Mouse (Mus musculus): ENCODE data around the gene Tnrc6c. TPM values are rescaled to one million over a fixed set of nuclear protein-coding genes. Genes with fewer than 3 reads are reported as not detected.

Gene Tnrc6c
- polyA plus RNA-seq, 1 experiment from 2014 or later, result 31.7 TPM

GRCm38 (mm10) chr11:117639331-117639970 is 14.6 kb upstream of the Tnrc6c start:
- Histone ChIP-seq H3K36me3 (no peaks in the 10 kb centered on the region), H3K27me3 (no peaks in the 10 kb centered on the region), H3K4me3 (replicated peaks) (no peak overlapping the region), H3K4me1 (replicated peaks) (peaks cover 27% of the 10 kb centered on the region), H3K4me2 (replicated peaks) (no peak overlapping the region), H3K9me3 (no peaks in the 10 kb centered on the region), H3K27ac (peak overlapping the region; percentile 74), H3K9ac (replicated peaks) (no peak overlapping the region)
- no peak for ATAC-seq
- 78% methylated on average over 7 of the region's 7 CpGs for WGBS

GRCm38 (mm10) chr11:117642181-117642580 is 11.9 kb upstream of the Tnrc6c start:
- Histone ChIP-seq H3K9me3 (no peaks in the 10 kb centered on the region), H3K4me3 (replicated peaks) (no peak overlapping the region), H3K36me3 (no peaks in the 10 kb centered on the region), H3K9ac (replicated peaks) (no peak overlapping the region), H3K4me2 (replicated peaks) (no peak overlapping the region), H3K27me3 (no peaks in the 10 kb centered on the region), H3K4me1 (replicated peaks) (peaks cover 14% of the 10 kb centered on the region), H3K27ac (no peak overlapping the region)
- 91% methylated on average over 2 of the region's 2 CpGs for WGBS
- ATAC-seq, result no peak

- Histone ChIP-seq H3K36me3 (no peaks in the 10 kb centered on the region), H3K4me1 (replicated peaks) (peaks cover 11% of the 10 kb centered on the region), H3K27me3 (no peaks in the 10 kb centered on the region), H3K4me3 (replicated peaks) (no peak overlapping the region), H3K9ac (replicated peaks) (no peak overlapping the region), H3K27ac (no peak overlapping the region), H3K4me2 (replicated peaks) (no peak overlapping the region), H3K9me3 (no peaks in the 10 kb centered on the region)
- WGBS, result 51% methylated on average over 10 of the region's 10 CpGs
- no peak for ATAC-seq
These were observed 10.8 kb upstream of the Tnrc6c start for GRCm38 (mm10) chr11:117643240-117643639.

- peaks cover 8% of the 10 kb centered on the region; the same call in 1 of the 2 replicates for H3K27me3 ChIP-seq
- WGBS, result 73% methylated on average over 4 of the region's 4 CpGs
- no peak overlapping the region for H3K4me2 ChIP-seq (replicated peaks)
- ATAC-seq, result no peak
- H3K4me1 ChIP-seq (replicated peaks), result no peaks in the 10 kb centered on the region
- no peak overlapping the region for H3K4me3 ChIP-seq (replicated peaks)
- no peak overlapping the region for H3K9ac ChIP-seq (replicated peaks)
- no peak overlapping the region for H3K27ac ChIP-seq
- no peaks in the 10 kb centered on the region for H3K36me3 ChIP-seq
- H3K9me3 ChIP-seq, result no peaks in the 10 kb centered on the region
These were observed 7.3 kb upstream of the Tnrc6c start for GRCm38 (mm10) chr11:117646786-117647185.

GRCm38 (mm10) chr11:117648005-117648404 is 6.1 kb upstream of the Tnrc6c start:
- H3K4me2 ChIP-seq (replicated peaks), result no peak overlapping the region
- no peak overlapping the region for H3K9ac ChIP-seq (replicated peaks)
- no peaks in the 10 kb centered on the region for H3K36me3 ChIP-seq
- 78% methylated on average over 6 of the region's 6 CpGs for WGBS
- no peak overlapping the region for H3K27ac ChIP-seq
- no peaks in the 10 kb centered on the region for H3K9me3 ChIP-seq
- H3K27me3 ChIP-seq, result peaks cover 17% of the 10 kb centered on the region; the same call in 1 of the 2 replicates
- H3K4me1 ChIP-seq (replicated peaks), result peaks cover 6% of the 10 kb centered on the region
- no peak for ATAC-seq
- no peak overlapping the region for H3K4me3 ChIP-seq (replicated peaks)

GRCm38 (mm10) chr11:117650721-117651644 is 3.1 kb upstream of the Tnrc6c start:
- H3K4me2 ChIP-seq (replicated peaks), result no peak overlapping the region
- H3K9me3 ChIP-seq, result no peaks in the 10 kb centered on the region
- no peak for ATAC-seq
- 79% methylated on average over 13 of the region's 13 CpGs for WGBS
- H3K4me3 ChIP-seq (replicated peaks), result no peak overlapping the region
- peaks cover 16% of the 10 kb centered on the region for H3K4me1 ChIP-seq (replicated peaks)
- no peak overlapping the region for H3K9ac ChIP-seq (replicated peaks)
- H3K27ac ChIP-seq, result no peak overlapping the region
- peaks cover 17% of the 10 kb centered on the region; the same call in 1 of the 2 replicates for H3K27me3 ChIP-seq
- no peaks in the 10 kb centered on the region for H3K36me3 ChIP-seq

GRCm38 (mm10) chr11:117652907-117653306 is 1.2 kb upstream of the Tnrc6c start:
- Histone ChIP-seq H3K4me3 (replicated peaks) (0 out of 2 replicates have a peak overlapping the region, but pooled peaks have one; percentile 94), H3K9ac (replicated peaks) (peak overlapping the region; percentile 84), H3K36me3 (no peaks in the 10 kb centered on the region), H3K4me2 (replicated peaks) (peak overlapping the region; percentile 75), H3K4me1 (replicated peaks) (peaks cover 34% of the 10 kb centered on the region), H3K9me3 (no peaks in the 10 kb centered on the region), H3K27me3 (peaks cover 17% of the 10 kb centered on the region; the same call in 1 of the 2 replicates), H3K27ac (peak overlapping the region; percentile 99)
- WGBS, result 50% methylated on average over 3 of the region's 3 CpGs
- no peak for ATAC-seq

- H3K9ac ChIP-seq (replicated peaks), result peak overlapping the region; percentile 100
These were observed 363 bp downstream of the Tnrc6c start for GRCm38 (mm10) chr11:117654380-117654924.

GRCm38 (mm10) chr11:117654934-117655291 is 824 bp downstream of the Tnrc6c start:
- peak overlapping the region; percentile 94 for H3K4me3 ChIP-seq (replicated peaks)
- no peaks in the 10 kb centered on the region for H3K36me3 ChIP-seq
- peak; percentile 64; the same call in 1 of the 2 replicates for ATAC-seq
- H3K4me1 ChIP-seq (replicated peaks), result peaks cover 52% of the 10 kb centered on the region
- peaks cover 14% of the 10 kb centered on the region; the same call in 1 of the 2 replicates for H3K27me3 ChIP-seq
- H3K9ac ChIP-seq (replicated peaks), result peak overlapping the region; percentile 100
- under 1% methylated on average over 39 of the region's 66 CpGs for WGBS
- H3K4me2 ChIP-seq (replicated peaks), result peak overlapping the region; percentile 87
- peak overlapping the region; percentile 99 for H3K27ac ChIP-seq
- no peaks in the 10 kb centered on the region for H3K9me3 ChIP-seq

More at GRCm38 (mm10) chr11:117654380-117654924, 363 bp downstream of the Tnrc6c start:
- Histone ChIP-seq H3K4me2 (replicated peaks) (peak overlapping the region; percentile 87), H3K36me3 (no peaks in the 10 kb centered on the region), H3K4me1 (replicated peaks) (peaks cover 48% of the 10 kb centered on the region), H3K27ac (peak overlapping the region; percentile 99), H3K4me3 (replicated peaks) (peak overlapping the region; percentile 94), H3K9me3 (no peaks in the 10 kb centered on the region), H3K27me3 (peaks cover 16% of the 10 kb centered on the region; the same call in 1 of the 2 replicates)
- WGBS, result under 1% methylated on average over 70 of the region's 71 CpGs
- peak; percentile 93 for ATAC-seq

GRCm38 (mm10) chr11:117655292-117656076 is 1.4 kb downstream of the Tnrc6c start:
- H3K4me1 ChIP-seq (replicated peaks), result peaks cover 58% of the 10 kb centered on the region
- under 1% methylated on average over 72 of the region's 80 CpGs for WGBS
- peaks cover 13% of the 10 kb centered on the region; the same call in 1 of the 2 replicates for H3K27me3 ChIP-seq
- ATAC-seq, result 0 out of 2 replicates have a peak, but pooled peaks have one; percentile 11
- H3K4me3 ChIP-seq (replicated peaks), result peak overlapping the region; percentile 94
- no peaks in the 10 kb centered on the region for H3K9me3 ChIP-seq
- peak overlapping the region; percentile 87 for H3K4me2 ChIP-seq (replicated peaks)
- H3K36me3 ChIP-seq, result no peaks in the 10 kb centered on the region
- H3K27ac ChIP-seq, result peak overlapping the region; percentile 99
- peak overlapping the region; percentile 100 for H3K9ac ChIP-seq (replicated peaks)

- Histone ChIP-seq H3K9ac (replicated peaks) (peak overlapping the region; percentile 100), H3K9me3 (no peaks in the 10 kb centered on the region), H3K27me3 (peaks cover 9% of the 10 kb centered on the region; the same call in 1 of the 2 replicates), H3K4me2 (replicated peaks) (peak overlapping the region; percentile 87), H3K4me3 (replicated peaks) (peak overlapping the region; percentile 94), H3K4me1 (replicated peaks) (peaks cover 62% of the 10 kb centered on the region), H3K36me3 (no peaks in the 10 kb centered on the region), H3K27ac (peak overlapping the region; percentile 99)
- no peak for ATAC-seq
- 4% methylated on average over 10 of the region's 10 CpGs for WGBS
These were observed 1.9 kb downstream of the Tnrc6c start for GRCm38 (mm10) chr11:117656077-117656401.

Measured in midbrain, embryonic 13.5 days (tissue).